Mouse (Mus musculus) R1 (cell line): ENCODE measurements around the gene Agpat4.
A peak's percentile ranks its signal among the peaks of the same experiment; 100 is the strongest.
"Not testable (repeated sequence)": the region's sequence is repeated elsewhere in the genome, so short reads cannot be mapped to it uniquely, and the experiment has no call there.

Experiments used
- DNase-seq: peaks from one replicate; pipeline ENCODE4 v3.0.0-alpha.2; 2018; ENCODE audit warnings: low read depth, low spot score

The Agpat4 gene

DNA sequence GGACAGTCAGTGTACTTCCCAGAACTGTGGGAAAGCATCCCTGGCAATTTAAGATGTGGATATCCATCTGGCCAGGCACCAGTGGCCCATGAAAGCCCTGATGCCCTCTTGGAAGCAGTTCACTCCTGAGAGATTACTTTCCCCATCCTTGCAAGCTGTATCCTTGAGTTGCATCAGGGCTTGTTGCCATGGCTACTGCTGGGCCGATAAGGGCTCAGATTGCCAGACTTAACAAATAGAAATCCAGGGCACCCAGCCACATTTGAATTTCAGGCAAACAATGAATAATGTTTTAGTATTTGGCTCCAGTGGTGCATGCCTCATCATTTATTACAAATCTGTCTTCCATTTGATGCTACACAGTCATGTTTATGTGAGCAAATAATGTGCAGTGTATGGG lies 69.3 kb downstream of the Agpat4 start:
- DNase-seq: no peak

DNA sequence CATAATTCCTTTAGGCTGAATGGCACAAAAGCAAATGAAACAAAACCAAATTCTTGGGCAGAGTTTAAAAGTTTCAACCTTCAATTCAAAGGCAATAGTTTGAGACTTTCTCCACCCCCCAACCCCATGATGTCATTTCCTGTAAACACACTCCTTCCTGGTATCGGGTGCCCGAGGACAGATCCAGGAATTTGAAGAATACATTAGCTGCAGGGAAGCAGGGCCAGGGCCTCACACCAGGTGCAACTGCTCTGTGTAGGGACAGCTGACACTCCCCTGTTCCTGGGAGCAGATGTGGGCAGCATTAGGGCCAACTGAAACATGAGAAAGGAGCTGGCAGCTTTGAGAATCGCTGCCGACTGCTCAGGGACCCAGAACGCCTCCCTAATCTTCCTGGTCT lies 76.6 kb downstream of the Agpat4 start:
- peak; percentile 90 for DNase-seq

GRCm38 (mm10) chr17:12195604-12196003 lies 77.1 kb downstream of the Agpat4 start:
- DNase-seq: peak; percentile 79

DNA sequence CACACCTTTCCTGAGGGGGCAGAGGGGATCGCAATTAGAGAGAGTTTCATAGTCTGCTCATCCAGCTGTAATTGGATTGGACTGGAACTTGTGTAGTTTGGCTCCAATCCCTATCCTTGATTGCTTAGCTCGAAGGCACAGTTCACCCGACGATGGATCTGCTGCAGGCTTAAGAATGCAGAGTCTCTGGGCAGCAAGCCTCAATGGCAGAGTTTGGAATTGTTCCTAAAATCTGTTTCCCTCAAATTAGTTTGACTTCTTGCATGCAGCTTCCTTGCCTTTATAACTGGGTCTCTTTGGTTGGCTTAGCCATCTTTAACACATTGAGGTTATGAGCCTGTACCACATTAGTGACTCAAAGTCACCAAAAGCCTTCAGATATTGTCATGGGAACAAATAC lies 81.4 kb downstream of the Agpat4 start:
- no peak for DNase-seq

GRCm38 (mm10) chr17:12201086-12201485 lies 82.6 kb downstream of the Agpat4 start:
- peak; percentile 69 for DNase-seq

DNA sequence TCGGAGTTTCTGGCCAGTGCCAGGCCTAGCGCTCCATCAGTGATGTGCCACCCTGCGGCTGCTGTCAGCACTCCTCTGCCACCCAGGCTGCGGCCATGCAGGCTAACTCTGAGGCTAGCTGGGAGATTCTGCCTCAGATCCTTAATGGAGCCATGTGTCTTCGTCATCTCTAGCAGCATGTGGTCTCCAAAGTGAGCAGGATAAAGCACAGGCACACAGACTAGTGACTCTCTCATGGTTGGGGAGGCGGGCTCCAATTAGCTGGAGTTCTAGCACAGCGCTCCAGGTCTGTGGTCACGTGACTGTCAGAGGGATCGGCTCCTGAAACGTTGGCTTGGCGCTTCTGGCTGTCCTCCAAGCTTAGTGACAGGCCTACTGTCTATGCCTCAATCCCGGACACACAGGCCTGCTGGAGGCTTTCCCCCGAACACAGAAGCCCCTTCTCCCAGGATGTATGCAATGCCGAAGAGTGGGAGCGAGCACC lies 85.0 kb downstream of the Agpat4 start:
- DNase-seq: peak; percentile 68

DNA sequence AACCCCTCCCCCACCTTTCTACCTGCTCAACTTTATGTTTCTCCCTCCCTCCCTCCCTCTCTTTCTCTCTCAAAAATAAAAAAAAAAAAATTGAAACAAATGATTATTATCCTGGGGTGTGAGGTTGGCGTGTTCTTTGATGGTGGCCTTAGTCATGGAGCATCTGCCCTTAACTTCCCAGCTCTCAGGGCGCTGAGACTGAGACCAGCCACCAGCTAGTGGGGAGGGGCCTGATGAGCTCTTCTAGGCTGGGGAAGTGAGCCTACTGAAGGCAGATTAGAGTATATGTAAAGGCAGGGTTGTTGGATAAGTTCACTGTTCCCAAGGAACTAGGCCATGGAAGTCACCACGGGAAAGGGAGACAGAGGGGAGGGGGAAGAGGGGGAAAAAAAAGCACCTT lies 85.7 kb downstream of the Agpat4 start:
- DNase-seq: peak; percentile 36

GRCm38 (mm10) chr17:12204689-12205014 lies 86.1 kb downstream of the Agpat4 start:
- no peak for DNase-seq

GRCm38 (mm10) chr17:12205015-12205693 lies 86.7 kb downstream of the Agpat4 start:
- no peak for DNase-seq

- DNase-seq: peak; percentile 45
These were observed 87.2 kb downstream of the Agpat4 start for GRCm38 (mm10) chr17:12205694-12206075.

- DNase-seq: no peak
These were observed 87.7 kb downstream of the Agpat4 start for GRCm38 (mm10) chr17:12206248-12206647.

GRCm38 (mm10) chr17:12207022-12207548 lies 88.6 kb downstream of the Agpat4 start:
- no peak for DNase-seq

- no peak for DNase-seq
These were observed 91.0 kb downstream of the Agpat4 start for GRCm38 (mm10) chr17:12209481-12209880.

DNA sequence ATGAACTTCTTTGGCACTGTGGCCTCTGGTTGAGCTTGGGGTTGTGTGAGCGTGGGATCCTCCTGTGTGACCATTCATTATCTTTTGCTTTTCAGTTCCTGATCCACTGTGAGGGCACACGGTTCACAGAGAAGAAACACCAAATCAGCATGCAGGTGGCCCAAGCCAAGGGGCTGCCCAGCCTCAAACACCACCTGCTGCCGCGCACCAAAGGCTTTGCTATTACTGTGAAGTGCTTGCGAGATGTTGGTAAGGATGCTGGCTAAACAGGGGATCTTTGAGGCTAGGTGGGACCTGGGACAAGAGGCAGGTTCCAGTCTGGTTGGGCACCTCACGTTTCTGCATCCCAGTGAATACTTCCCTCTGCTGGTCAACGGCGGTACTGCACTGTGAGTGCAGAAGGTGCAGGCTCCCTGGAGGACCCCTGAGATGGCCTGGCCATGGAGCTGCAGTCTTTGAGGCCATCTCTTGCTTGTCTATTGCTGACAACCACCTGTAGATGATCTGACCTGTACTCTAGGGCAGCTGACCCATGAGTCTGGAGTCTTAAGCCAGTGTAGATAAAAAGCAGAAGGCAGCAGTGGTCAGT lies 92.1 kb downstream of the Agpat4 start:
- DNase-seq: peak; percentile 79

GRCm38 (mm10) chr17:12211890-12212289 lies 93.4 kb downstream of the Agpat4 start:
- DNase-seq: no peak

DNA sequence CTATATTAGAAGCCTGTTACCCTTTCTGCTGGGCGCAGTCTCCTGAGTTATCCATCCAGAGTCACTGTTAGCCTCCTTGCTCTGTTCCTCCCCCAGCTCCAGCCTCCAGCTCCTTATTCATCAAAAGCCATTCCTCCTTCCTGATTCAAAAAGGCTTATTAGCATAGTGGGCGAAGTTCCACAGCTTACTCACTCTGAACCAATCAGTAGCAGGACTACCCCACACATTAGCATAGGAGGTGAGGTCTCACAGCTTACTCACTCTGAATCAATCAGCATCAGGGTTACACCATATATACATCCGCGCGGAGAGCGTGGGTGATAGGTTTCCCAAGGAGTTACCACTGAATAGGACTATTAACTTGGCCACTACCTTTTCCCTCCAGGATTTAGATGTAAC lies 93.8 kb downstream of the Agpat4 start:
- peak; percentile 90 for DNase-seq

GRCm38 (mm10) chr17:12213430-12213829 lies 94.9 kb downstream of the Agpat4 start:
- DNase-seq: no peak

DNA sequence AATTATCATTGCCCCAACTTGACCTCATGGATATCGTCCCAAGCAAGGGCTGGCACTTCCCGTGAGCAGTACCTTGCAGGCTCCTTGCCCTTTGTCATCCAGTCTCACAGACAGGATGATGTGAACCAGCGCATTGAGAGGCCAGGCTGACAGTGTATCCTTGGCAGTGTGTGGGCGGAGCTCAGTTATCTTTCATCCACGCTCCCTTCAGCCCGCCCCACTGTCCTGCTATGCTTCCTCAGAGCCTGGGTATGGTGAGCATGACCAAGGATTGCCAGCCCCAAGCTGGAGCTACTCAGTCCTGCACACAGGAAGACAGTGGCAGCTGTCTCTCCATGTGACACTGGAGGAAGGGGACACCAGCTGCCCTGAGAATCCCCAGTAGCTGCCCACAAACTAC lies 97.7 kb downstream of the Agpat4 start:
- no peak for DNase-seq

GRCm38 (mm10) chr17:12221926-12222325 lies 103.4 kb downstream of the Agpat4 start:
- no peak for DNase-seq

GRCm38 (mm10) chr17:12223682-12224081 lies 105.2 kb downstream of the Agpat4 start:
- DNase-seq: no peak

GRCm38 (mm10) chr17:12224145-12224544 lies 105.6 kb downstream of the Agpat4 start:
- no peak for DNase-seq

- not testable (repeated sequence) for DNase-seq
These were observed 106.0 kb downstream of the Agpat4 start for GRCm38 (mm10) chr17:12224551-12224950.

- DNase-seq: no peak
These were observed 106.7 kb downstream of the Agpat4 start for GRCm38 (mm10) chr17:12225227-12225626.
